12 mouse cellular contexts compared by ENCODE assay signal in the genomic region with DNA sequence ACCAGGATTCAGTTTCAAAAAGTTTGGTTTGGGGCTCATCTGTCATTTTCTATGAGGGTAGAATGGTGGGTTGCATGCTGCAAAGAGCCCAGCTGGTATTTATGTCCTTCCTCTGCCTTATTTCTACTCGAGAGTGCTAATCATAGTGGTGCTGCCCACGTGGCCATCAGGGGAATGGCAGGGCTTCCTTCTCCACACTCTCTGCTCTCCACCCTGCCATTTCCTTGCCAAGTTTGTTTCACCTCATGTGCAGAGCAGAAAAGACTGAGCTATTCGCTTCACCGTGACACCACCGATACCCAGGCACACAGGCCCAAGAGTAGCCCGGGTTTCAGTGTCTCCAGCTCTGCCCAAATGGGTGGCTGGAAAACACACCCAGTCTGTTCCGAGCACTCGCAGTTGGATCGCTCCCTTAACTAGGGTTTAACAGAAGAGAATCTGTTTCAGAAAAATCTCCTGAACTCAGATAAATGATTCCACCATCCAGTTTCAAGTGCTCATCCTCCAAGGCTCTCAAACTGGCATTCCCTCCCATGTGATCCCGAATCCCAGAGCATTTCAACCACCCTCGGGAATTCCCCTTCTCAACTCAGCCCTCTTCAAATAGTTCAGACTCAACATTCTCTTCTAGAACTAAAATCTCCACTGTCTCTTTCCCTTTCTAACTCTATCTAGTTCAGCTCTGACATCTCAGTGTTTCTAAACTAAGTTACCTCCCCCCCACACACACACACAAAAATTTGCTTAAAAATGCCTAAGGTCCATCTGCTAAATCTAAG.
DNase-seq lines count a peak whose midpoint lies in the region; ATAC-seq and TF ChIP-seq lines count a peak whose summit lies in the region.
"Had no signal": no experiment of that assay in that cellular context is flagged by ENCODE, and none has a peak within 500 bp of the region (broad histone marks: within the 10 kb centered on the region; RNA-seq: fewer than 3 reads in every experiment).

No protein-coding gene starts in this region.

- peak; percentile 61 for TF ChIP-seq CTCF in lung, postnatal 0 days (IDR thresholded peaks at IDR 0.05)

- H3K4me1 ChIP-seq in forebrain, embryonic 15.5 days = peaks cover 22% of the 10 kb centered on the region
- peaks cover 3% of the 10 kb centered on the region; the same call in 1 of the 2 replicates for H3K4me1 ChIP-seq in forebrain, embryonic 11.5 days (replicated peaks; ENCODE audit: control insufficient read depth, insufficient read depth, low read length)
- peaks cover 8% of the 10 kb centered on the region for H3K4me1 ChIP-seq in lung, postnatal 0 days (ENCODE audit: insufficient read depth, low read depth, low read length)

- H3K9ac ChIP-seq in forebrain, embryonic 15.5 days (replicated peaks) = no peak overlapping the region
- H3K9ac ChIP-seq in forebrain, embryonic 11.5 days (ENCODE audit: low read length) = no peak overlapping the region
- no peak overlapping the region for H3K9ac ChIP-seq in lung, postnatal 0 days (replicated peaks; ENCODE audit: low read depth)
- H3K9ac ChIP-seq: midbrain, embryonic 12.5 days had no signal

- no peaks in the 10 kb centered on the region for H3K9me3 ChIP-seq in forebrain, embryonic 15.5 days
- H3K9me3 ChIP-seq in forebrain, embryonic 11.5 days (ENCODE audit: control insufficient read depth, low read length) = no peaks in the 10 kb centered on the region
- no peaks in the 10 kb centered on the region for H3K9me3 ChIP-seq in lung, postnatal 0 days (ENCODE audit: low read length)
- H3K9me3 ChIP-seq: midbrain, embryonic 12.5 days had no signal

- H3K4me2 ChIP-seq in forebrain, embryonic 15.5 days (replicated peaks) = no peak overlapping the region
- no peak overlapping the region for H3K4me2 ChIP-seq in forebrain, embryonic 11.5 days (ENCODE audit: low read depth, low read length, severe bottlenecking)
- H3K4me2 ChIP-seq in lung, postnatal 0 days (replicated peaks; ENCODE audit: low read depth, low read length) = no peak overlapping the region
- H3K4me2 ChIP-seq: midbrain, embryonic 12.5 days had no signal

- no peak for DNase-seq in forebrain, embryonic 11.5 days (ENCODE audit: low spot score)
- DNase-seq in layer of hippocampus, adult 9-11 months = peak; percentile 43
- no peak for DNase-seq in layer of hippocampus, adult 11-12 months (ENCODE audit: low spot score)
- DNase-seq in heart, adult 8-10 months (ENCODE audit: low spot score) = peak; percentile 48
- DNase-seq in lung, postnatal 0 days (ENCODE audit: low spot score) = peak; percentile 46
- no peak for DNase-seq in spleen, postnatal 4 days (ENCODE audit: low spot score in 2 of 2)
- no peak for DNase-seq in right cerebral cortex, postnatal 36 days (ENCODE audit: low spot score in 2 of 2)
- DNase-seq: adrenal gland, adult 8-10 months had no signal

- TF ChIP-seq EP300 in lung, postnatal 0 days (IDR thresholded peaks at IDR 0.05) = no peak

- no peaks in the 10 kb centered on the region for H3K27me3 ChIP-seq in forebrain, embryonic 15.5 days
- H3K27me3 ChIP-seq in forebrain, embryonic 11.5 days (ENCODE audit: control insufficient read depth, insufficient read depth, low read length) = no peaks in the 10 kb centered on the region
- no peaks in the 10 kb centered on the region for H3K27me3 ChIP-seq in lung, postnatal 0 days (replicated peaks; ENCODE audit: insufficient read depth, low read length)
- H3K27me3 ChIP-seq: midbrain, embryonic 12.5 days had no signal

- 74% methylated on average over 11 of the region's 11 CpGs for WGBS in forebrain, embryonic 15.5 days
- 80% methylated on average over 11 of the region's 11 CpGs for WGBS in forebrain, embryonic 11.5 days
- WGBS in lung, postnatal 0 days = 52% methylated on average over 11 of the region's 11 CpGs

- H3K36me3 ChIP-seq in forebrain, embryonic 15.5 days = peaks cover 3% of the 10 kb centered on the region; the same call in 1 of the 2 replicates
- H3K36me3 ChIP-seq in forebrain, embryonic 11.5 days (ENCODE audit: control insufficient read depth, insufficient read depth, low read length) = no peaks in the 10 kb centered on the region; the same call in 1 of the 2 replicates
- H3K36me3 ChIP-seq in lung, postnatal 0 days (ENCODE audit: insufficient read depth, low read length) = no peaks in the 10 kb centered on the region

- no peak overlapping the region for H3K4me3 ChIP-seq in forebrain, embryonic 15.5 days
- H3K4me3 ChIP-seq in forebrain, embryonic 11.5 days (ENCODE audit: low read depth, low read length) = no peak overlapping the region
- H3K4me3 ChIP-seq in lung, postnatal 0 days (ENCODE audit: low read depth, low read length) = no peak overlapping the region
- H3K4me3 ChIP-seq: erythroblast, embryonic 14.5 days; midbrain, embryonic 12.5 days had no signal

- peak; percentile 53; the same call in 1 of the 2 replicates for ATAC-seq in forebrain, embryonic 15.5 days (replicated peaks)
- ATAC-seq in forebrain, embryonic 11.5 days (replicated peaks; ENCODE audit: low FRiP score) = no peak
- ATAC-seq in lung, postnatal 0 days = peak; percentile 70
- ATAC-seq: CD4-positive, CD25-positive, alpha-beta regulatory T cell, adult 4 months had no signal

- H3K27ac ChIP-seq in forebrain, embryonic 15.5 days (replicated peaks) = no peak overlapping the region
- H3K27ac ChIP-seq in forebrain, embryonic 11.5 days (ENCODE audit: low read depth, low read length) = no peak overlapping the region
- H3K27ac ChIP-seq in lung, postnatal 0 days (ENCODE audit: low read length) = no peak overlapping the region
- H3K27ac ChIP-seq: midbrain, embryonic 12.5 days had no signal

Comparison
In these comparisons a context has a peak if more than half of its experiments do, and no peak if none do; other contexts are left out.
1. DNase-seq: peak in layer of hippocampus, adult 9-11 months (single experiment), heart, adult 8-10 months (single experiment) and lung, postnatal 0 days (single experiment); none in forebrain, embryonic 11.5 days (single experiment), layer of hippocampus, adult 11-12 months (single experiment), spleen, postnatal 4 days (0 of 2) and right cerebral cortex, postnatal 36 days (0 of 2).